Mouse (Mus musculus) thymus, adult 2 months (tissue): ENCODE data around the gene Stk33.

Experiments used
- CTCF ChIP-seq: fragments of 200-500 bp; IDR thresholded peaks from 2 replicates; pipeline ENCODE4 v1.5.1; 2012; ENCODE audit warnings: mild to moderate bottlenecking, control low read depth, low read length, moderate library complexity, borderline replicate concordance; ENCODE audit not compliant: control insufficient read depth, poor library complexity, insufficient read depth; ENCODE audit errors: extremely low read depth
- POLR2A ChIP-seq: fragments of 200-500 bp; IDR thresholded peaks from 2 replicates; pipeline ENCODE4 v1.6.1; 2012; ENCODE audit warnings: mild to moderate bottlenecking, low read length, control low read depth, moderate library complexity; ENCODE audit not compliant: control insufficient read depth, poor library complexity, insufficient read depth; ENCODE audit errors: extremely low read depth

DNA sequence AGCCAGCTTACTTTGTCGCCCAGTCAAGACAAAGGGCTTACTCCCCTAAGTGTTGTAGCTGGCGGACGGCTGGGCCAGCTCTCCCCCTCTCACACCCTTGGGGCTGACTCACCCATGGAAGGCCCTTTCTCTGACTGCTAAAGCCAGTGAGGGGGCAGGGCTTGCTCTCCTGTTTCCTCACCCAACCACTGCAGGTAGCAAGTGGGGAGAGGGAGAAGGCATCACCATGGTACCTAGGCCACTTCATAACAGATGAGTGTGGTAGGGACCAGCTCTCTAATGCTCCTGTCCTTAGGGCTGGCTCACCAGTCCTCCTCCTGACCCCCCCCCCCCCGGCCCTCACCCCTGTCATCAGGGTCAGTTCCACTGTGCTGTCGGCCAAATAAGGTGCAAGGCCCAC is 143.5 kb downstream of the Stk33 start:
- TF ChIP-seq POLR2A (no peak), CTCF (no peak)
